Mouse (Mus musculus): ENCODE data around the gene Svs6.
"Not testable (repeated sequence)": the region's sequence is repeated elsewhere in the genome, so short reads cannot be mapped to it uniquely, and the experiment has no call there.

Svs6 gene

DNA sequence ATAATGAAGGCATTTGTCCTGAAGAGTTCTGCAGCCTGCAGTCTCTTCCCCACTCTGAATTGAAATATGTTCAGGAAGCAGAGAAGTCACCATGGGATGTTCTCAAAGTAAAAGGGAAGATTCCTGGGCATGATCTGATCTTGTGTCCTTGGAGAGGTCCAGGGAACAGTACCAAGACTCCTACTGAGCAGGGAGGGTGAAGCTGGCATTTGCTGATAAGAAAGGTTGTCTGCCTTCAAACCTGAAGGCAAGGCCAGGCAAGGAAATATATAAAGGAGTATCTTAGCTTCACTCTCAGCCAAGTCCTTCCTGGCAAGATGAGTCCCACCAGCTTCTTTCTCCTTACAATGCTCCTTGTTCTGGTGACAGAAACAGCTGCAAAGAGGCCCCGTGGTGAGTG is at the start of gene Svs6:
Svs6 (plus strand) TSS at position 301 of the 400 bp plus-strand sequence.
- DNase-seq (ENCODE audit: low read depth, low spot score): not testable (repeated sequence)

DNA sequence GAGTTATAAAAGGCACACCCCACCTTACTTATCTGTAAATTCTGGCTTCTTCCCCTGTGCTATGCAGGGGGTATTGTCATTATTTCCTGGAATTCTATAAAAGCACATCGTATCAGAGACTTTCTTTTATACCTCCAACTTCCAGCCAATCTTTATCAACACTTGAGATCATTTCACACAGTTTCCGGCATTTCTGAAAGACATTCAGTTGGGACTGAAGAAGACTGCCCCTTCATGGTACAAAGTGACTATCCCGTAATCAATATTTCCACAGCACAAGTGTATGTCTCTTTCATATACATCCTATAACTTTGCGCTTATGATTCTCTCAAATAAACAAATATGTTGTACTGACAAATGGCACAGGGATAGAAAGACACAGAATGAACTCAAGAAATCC is 38.2 kb upstream of the Svs6 start, which contains the start of gene Svs4:
Svs4 (minus strand) TSS at position 101 of the 400 bp plus-strand sequence.
- no peak for DNase-seq (ENCODE audit: low read depth, low spot score)

DNA sequence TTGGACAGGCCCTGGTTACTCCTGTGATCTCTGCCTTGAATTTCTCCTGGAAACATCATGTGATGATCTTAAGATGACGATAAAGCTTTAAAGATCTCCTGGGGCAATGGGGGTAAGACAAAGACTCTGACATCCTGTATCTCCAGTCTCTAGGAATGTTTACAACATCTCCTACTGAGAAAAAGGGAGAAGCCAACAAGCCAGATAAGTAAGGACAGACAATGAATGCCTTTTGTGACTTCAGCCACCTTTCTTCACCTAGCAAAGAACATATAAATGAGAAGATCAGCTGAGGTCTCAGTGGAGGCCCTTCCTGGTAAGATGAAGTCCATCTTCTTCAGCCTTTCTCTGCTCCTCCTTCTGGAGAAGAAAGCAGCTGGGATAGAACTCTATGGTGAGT is 27.6 kb upstream of the Svs6 start, which contains the start of gene Svs3a:
Svs3a (plus strand) TSS at position 301 of the 400 bp plus-strand sequence.
- not testable (repeated sequence) for DNase-seq (ENCODE audit: low read depth, low spot score)

DNA sequence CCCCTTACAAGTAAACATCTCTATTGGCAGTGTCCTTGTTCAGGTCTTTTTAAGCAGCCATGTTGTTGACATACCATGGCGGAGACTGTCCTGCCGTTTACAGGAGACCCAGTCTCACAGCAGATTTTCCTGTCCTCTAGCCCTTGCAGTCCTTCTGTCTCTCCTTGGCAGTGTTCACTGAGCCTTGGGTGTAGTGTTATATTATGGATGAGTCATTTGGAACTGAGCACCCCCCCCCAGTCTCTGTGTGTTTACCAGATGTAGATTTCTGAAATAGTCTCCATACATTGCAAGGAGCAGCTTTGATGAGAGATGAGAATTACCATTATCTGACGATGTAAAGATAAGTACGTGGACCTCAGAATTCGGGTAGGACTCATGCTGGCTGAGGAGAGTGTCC is 4.0 kb upstream of the Svs6 start:
- DNase-seq (ENCODE audit: low read depth, low spot score): no peak

DNA sequence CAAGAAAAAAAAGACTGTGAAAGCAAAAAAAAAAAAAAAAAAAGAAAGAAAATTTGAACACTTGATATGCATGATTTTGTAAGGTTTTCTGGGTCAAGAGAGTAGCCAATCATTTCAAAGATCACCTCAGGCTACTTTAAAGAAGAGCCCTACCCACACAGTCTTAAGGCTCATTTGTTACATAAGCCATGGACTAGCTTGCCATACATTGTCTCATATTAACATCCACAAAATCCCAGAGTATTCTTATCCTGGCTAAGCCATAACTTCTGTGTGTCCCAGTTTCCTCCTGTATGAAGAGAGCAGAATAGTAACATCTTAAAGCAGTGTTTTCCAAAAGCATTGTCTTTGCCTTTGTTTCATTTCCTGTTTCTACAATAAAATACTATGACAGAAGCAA is 1.1 kb upstream of the Svs6 start:
- DNase-seq (ENCODE audit: low read depth, low spot score): not testable (repeated sequence)

DNA sequence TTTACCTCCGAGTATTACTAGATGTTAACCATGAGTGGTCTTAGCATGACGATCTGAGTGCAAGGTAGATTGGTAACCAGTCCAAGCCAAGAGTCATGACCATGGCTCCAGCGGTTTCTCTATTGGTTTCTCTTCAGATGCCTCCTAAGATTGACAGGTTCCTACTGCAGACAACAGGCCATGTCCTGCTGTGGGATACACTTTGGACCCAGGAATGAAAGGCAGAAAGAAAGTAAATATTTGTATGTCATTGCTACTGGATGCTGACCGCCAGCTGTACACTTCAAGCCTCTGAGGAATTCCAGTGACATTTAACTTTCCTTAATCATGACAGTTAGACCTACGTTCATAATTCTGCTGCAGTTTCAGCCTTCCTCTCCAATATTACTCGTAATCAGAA is 4.4 kb downstream of the Svs6 start:
- no peak for DNase-seq (ENCODE audit: low read depth, low spot score)

DNA sequence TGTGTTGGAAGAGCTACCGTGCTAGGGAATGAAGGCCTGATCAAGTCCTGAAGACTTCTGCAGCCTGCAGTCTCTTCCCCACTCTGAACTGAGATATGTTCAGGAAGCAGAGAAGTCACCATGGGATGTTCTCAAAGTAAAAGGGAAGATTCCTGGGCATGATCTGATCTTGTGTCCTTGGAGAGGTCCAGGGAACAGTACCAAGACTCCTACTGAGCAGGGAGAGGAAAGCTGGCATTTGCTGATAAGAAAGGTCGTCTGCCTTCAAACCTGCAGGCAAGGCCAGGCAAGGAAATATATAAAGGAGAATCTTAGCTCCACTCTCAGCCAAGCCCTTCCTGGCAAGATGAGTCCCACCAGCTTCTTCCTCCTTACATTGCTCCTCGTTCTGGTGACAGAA is 15.9 kb downstream of the Svs6 start, which contains the start of gene Svs5:
Svs5 (plus strand) TSS at position 301 of the 400 bp plus-strand sequence.
- not testable (repeated sequence) for DNase-seq (ENCODE audit: low read depth, low spot score)

DNA sequence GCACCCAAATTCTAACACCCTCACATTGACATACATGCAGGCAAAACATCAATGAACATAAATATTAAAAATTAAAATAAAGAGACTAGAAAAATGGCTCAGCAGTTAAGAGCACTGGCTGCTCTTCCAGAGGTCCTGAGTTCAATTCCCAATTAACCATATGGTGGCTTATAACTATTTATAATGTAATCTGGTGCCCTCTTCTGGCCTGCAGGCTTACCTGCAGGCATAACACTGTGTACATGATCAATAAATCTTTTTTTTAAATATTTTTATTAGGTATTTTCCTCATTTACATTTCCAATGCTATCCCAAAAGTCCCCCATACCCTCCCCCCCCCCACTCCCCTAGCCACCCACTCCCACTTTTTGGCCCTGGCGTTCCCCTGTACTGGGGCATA is 27.2 kb downstream of the Svs6 start:
- peak; percentile 26 for DNase-seq (ENCODE audit: low read depth, low spot score)

DNA sequence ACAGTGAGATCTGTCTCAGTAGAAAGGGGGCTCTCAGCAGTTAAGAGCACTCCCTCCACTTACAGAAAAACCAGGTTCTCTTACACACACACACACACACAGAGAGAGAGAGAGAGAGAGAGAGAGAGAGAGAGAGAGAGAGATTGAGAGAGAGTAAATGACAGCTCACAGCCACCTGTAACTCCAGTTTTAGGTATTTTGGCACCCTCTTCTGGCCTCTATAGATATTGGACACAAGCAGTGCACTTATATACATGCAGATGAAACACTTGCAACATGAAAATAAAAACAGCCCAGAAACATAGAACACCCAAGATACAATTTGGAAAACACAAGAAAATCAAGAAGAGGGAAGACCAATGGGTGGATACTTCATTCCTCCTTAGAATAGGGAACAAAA is 31.1 kb downstream of the Svs6 start:
- DNase-seq (ENCODE audit: low read depth, low spot score): peak; percentile 49

DNA sequence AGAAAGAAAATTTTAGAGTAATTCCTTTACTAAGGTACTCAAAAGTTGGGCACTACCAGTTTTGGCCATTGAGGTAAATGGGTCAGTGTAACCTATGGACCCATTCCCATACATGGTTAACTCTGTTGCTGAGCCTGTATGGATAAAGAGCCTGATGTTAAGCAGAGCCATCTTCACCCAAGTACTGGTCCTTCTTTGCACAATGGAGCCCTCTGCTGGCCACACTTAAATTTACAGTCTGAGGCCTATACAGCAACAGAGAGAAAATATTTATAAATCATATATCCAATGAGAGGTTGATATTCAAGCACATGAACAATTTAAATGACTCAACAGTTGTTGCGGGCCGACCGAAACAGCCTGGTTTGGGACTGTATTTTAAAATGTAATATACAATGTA is 32.4 kb downstream of the Svs6 start:
- peak; percentile 68 for DNase-seq (ENCODE audit: low read depth, low spot score)

DNA sequence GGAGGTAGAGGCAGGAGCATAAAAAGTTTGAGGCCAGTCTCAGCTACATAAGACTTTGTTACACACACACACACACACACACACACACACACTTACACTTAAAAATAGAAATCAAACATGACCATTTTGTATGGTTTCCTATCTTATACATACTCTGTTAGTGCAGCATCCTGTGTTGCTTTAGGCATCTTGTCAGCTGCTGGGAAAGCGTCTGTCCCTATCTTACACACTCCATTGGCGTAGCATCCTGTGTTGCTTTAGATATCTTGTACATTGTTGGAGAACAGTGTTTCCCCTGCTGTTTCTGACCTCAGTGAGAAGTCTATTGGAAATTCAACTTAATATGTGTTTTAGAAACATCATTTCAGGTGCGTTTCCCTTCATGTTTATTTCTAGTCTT is 36.1 kb downstream of the Svs6 start:
- no peak for DNase-seq (ENCODE audit: low read depth, low spot score)

DNA sequence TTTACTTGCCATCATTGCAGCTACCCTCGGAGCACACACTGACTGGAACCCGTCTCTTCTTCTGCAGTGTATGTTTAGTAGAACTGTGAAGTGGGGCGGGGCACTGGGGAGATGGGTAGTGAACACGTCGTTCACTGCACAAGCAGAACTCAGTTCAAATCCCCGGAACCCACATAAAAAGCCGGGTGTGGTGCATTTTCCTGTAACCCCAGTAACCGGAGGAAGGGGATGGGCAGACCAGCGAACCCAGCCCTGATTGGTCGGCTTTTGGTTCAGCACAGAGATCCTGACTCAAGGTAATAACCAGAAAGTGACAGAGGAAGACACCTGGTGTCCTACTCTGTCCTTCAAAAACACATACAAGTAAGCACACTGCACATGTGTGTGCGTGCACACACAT is 36.8 kb downstream of the Svs6 start:
- no peak for DNase-seq (ENCODE audit: low read depth, low spot score)

DNA sequence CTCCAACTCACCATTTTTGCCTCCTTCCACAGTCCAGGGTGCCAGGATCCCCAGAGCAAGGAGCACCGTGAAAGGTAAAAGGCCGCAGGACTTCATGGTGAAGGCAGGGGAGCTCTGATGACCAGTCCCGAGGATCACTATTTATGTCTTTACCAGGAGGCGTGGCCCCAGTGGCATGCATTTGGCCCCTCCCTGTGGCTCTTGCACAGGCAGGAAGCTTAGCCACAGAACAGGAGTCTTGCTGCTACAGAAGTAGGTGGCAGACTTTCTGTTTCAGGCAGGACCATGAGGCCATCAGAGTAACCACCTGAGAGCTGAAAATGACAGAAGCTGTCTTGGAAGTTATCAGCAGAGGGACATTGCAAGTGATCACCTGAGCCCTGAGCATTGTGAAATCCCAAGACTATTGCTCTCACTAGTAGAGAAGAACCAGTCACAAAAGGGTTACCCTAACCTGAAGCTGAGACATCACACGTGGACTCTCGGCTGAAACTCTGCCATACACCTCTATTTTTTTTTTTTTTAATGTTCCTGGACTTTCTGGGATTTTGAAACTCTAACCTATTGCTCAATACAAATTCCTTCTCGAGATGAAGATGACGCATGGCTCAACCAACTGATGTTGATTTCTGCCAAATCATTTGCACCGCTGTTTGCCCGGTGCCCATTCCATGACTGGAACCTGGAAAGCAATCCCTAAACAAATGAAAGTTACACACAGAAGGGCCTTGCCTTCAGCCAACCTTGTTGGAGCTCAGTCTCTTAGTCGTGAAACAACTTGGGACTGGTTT is 39.8 kb downstream of the Svs6 start:
- DNase-seq (ENCODE audit: low read depth, low spot score): peak; percentile 29

DNA sequence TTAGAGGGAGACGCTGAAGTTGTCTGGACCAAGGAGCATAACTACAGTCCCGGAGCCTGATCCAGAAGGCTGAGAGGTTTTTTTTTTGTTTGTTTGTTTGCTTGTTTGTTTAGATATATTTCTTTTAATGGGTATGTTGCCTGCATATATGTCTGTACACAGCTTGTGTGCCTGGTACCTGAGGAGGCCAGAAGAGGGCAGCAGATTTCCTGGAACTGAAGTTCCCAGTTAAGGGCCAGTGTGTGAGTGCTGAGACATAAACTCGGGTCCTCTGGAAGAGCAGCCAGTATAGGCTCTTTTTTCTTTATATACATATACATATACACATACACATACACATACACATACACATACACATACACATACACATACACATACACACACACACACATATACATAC is 41.8 kb downstream of the Svs6 start:
- peak; percentile 58 for DNase-seq (ENCODE audit: low read depth, low spot score)

DNA sequence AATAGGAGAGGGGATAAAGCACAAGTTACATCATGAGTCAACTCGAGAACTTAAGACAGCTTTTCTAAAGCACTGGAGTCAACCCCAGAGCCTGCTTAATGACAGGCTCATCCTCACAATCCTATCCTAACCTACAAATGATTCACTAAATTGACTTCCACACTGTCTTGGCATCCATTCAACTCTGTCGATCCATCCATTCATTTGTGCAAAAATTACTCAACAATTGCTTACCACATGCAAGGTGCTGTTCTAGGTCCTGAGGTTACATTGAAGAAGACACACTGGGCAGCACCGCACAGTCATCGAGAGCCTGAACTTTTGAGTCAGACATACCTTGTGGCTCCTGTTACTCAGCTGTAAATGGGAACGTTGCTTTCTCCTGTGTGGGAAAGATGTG is 42.5 kb downstream of the Svs6 start:
- DNase-seq (ENCODE audit: low read depth, low spot score): no peak

DNA sequence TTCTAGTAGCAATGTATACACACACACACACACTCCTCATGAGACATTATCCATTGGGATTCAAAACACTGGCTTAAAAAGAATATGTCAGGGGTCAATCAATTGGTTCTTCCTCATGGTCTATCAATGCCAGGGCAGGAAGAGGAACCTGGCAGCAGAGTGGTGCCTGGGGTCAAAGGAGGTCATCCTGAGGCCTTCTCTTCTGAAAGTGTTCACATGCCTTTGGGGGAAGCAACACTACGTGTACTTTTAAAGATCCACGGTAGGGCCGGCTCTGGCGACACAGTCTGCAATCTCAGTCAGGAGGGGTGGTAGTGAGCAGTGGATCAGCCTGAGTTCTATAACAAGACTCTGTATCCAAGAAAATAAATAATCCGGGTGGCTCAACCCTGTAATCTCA is 43.1 kb downstream of the Svs6 start:
- DNase-seq (ENCODE audit: low read depth, low spot score): no peak

DNA sequence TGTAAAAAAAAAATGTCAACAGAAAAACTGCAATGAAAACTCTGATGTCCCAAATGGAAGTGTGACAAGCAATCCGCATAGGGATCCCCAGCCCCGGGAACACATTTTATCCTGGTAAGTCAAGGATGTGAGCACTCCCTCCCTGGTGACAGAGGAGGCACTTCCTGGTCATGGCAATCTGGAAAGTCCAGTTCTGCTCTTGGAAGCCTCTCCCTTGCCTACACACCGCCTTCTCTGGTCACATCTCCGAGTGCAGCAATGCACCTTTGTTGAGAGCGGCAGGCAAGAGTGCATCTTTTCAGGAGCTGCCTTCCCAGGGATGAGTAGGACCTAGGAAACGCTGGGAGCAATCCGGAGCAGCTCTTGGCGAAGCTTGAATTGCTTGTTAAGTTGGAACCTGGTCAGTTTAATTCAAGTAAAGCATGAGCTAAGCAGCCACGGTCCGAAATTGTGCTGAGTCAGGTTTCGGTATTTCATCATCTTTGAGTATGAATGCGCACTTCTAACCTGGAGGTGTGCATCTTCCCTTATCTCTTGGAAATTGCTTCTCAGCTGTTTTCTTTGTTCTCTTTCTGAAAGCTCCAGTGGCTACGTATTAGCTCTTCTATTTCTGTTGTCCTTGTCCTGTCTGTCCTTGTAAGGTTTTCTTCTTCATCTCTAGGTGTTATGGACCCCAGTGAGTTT is 44.6 kb downstream of the Svs6 start:
- DNase-seq (ENCODE audit: low read depth, low spot score): no peak

DNA sequence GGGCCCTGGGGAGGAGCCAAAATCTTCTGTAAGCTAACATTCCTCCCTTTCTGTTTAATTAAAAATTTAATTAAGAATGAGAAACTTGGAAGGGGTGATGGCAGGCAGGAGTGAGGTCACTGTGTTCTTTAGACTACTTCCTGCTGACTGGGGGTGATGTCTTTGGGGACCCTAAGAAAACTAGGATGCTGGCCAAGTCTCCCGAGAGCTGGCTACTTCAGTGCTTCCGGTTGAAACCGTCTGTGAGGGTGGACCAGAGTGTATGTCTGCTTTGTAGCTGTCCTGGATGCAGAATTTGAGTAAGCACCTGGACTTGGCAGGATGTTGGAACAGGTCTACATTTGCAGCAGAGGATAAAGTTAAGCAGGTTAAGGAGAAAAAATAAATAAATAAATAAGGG is 50.4 kb downstream of the Svs6 start:
- no peak for DNase-seq (ENCODE audit: low read depth, low spot score)

Data from A20 (cell line).